Mouse (Mus musculus) testis, adult 2 months (tissue): Measurements from ENCODE around the gene Zfr.

Experiments
- CTCF ChIP-seq: fragments of 200-500 bp; IDR thresholded peaks from 2 replicates; pipeline ENCODE4 v1.5.1; 2012; ENCODE audit warnings: low read depth, mild to moderate bottlenecking, inconsistent platforms, low read length, moderate library complexity; ENCODE audit not compliant: control insufficient read depth, insufficient read depth, insufficient replicate concordance
- POLR2A ChIP-seq: fragments of 200-500 bp; IDR thresholded peaks from 2 replicates; pipeline ENCODE4 v1.6.1; 2012; ENCODE audit warnings: low read depth, mild to moderate bottlenecking, inconsistent platforms, low read length, moderate library complexity; ENCODE audit not compliant: control insufficient read depth

- TF ChIP-seq CTCF (no peak), POLR2A (0 out of 2 replicates have a peak, but pooled peaks have one; percentile 2)
Observed at GRCm38 (mm10) chr15:12232429-12232828, 114.8 kb downstream of the Zfr start.
